Mouse (Mus musculus) NIH3T3 (cell line): ENCODE measurements at regions not wholly inside any gene's neighbourhood (a gene's known extent, or its start where the extent isn't known, plus 50 kb on each side); places are given as distances from the start of the nearest gene placed in this dataset.
"Not testable (repeated sequence)": the region's sequence is repeated elsewhere in the genome, so short reads cannot be mapped to it uniquely, and the experiment has no call there.

Experiments used
- DNase-seq: peaks from one replicate; pipeline ENCODE4 v3.0.0-alpha.2; 2012; ENCODE audit warnings: low read depth

DNA sequence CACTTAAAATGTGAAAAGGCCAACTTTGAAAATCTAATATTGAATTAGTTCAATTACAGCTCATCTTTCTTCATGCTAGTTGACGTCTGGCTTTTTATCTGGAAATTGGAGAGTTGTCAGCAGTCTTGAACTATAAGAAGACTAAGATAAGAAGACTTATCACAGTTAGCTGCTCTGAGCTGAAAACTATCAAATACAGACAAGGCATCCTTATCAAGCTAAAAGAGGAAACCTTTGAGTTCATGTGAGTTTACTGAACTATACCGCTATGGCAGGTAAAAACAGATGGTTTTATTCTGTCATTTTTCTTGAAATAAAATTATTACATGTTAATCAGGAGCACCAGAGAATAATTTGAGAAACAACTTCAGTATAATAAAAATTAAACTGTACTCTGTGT lies 735.2 kb upstream of the Marcks start:
- DNase-seq, result no peak

DNA sequence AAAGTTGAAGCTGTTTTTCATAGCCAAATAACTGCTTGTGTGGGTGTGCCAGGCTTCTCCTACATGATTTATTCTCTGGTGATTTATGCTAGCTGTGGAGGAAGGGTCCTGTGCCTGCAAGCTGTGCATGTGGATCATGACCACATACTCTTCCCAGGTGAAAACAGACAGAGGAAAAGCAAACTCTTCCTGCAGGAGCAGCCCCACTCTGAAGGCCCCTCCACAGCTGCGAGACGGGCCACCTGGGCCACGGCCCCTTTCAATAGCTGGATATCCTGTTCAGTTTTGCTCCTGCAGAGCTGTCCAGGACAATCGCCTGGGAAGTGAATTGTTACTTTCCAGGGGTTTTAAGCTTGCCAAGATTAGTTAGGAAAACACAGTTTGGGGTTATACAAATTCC lies 722.3 kb upstream of the Marcks start:
- DNase-seq, result peak; percentile 45

DNA sequence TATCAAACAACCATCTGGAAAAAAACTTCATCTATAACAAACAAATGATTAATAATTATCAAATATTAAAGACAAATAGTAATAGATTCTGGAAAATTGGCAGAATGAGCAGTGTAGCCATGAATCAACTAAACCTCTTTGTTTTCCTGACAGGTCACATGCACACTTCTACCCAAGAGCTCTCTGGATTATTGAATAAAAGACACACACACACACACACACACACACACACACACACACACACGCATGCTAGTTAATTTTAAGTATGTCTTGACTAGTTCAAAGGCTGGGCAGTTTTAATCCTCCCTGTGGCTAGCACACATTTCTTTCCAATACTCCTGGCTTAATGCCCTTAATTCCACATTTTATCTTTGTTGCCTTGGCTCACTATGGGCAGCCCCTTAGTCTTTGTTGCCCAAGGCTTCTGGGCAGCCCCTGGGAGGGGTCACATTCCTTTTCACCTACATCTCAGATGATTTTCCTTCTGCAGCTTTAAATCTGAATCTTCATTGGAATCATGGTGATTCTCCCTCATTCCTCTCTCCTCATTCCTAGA lies 710.6 kb upstream of the Marcks start:
- DNase-seq, result no peak

DNA sequence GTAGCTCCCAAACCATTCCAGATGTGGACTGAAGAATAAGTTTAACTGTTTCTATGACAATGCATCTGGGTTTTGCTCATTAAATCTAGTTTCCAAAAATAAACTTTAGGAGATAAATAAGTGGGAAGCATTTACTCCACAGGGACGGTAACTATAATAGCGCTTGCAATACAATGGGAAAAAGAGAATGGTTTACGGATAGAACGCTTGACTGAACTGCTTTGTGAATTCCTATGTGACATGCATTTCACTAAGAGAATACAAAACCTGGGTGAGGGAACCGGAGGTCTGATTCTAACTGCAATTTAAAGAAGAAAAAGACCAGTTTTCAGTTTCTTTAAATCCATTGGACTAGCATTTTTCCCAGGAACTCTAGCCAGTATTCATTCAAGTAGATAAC lies 704.1 kb upstream of the Marcks start:
- DNase-seq, result no peak

DNA sequence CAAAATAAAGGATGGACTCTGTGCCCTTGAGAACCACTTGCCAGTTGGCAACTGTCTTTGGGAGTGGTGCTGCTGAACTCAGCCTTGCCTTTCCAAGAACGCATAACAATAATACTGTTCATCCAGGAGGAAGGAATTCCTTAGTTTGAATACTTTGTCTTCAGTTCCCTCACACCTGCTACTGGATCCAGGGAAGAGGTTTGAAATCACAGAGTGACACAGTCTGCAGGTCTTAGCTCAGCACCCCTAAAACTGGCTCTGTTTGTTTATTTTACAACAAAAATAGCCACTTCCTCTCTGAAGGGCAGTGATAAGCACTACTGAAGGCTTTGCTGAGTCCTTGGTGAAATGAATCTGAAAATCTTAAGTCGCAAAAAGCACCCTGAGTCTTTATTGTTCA lies 703.1 kb upstream of the Marcks start:
- no peak for DNase-seq

DNA sequence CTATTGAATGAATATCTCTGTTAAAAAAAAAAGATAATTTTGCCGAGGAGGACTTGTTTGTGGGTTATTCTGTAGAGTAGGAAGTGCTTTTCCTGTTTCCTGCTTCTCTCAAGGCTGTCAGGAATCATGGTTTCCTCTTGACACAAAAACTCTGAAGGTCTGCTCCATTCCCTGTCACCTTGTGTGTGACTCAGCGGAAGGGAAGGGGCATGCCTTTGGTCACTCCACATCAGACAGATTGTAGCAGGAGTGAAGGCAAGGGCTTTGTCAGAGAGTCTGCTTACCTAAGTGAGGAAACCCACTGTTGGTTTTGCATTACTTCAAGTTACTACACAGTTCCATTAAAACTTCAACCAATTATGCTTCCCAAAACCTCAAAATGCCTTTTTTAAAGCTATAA lies 699.0 kb upstream of the Marcks start:
- no peak for DNase-seq

DNA sequence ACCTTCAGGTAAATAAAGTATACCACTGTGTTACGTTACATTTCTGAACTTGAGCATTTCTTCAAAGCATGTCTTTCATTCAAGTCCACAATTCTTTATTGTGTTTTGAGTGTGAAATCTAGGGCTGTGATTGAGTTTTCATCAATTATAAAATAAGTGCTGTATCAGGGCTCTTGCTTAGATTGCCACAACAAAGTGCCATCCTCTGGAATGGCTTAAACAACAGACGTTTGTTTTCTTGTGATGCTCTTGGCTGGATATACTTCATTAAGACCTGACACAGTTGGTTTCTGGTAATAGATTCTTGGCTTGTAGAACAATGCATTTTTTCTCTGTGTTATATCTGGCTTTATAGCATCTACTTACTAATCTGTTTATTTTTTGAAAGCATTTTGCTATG lies 674.3 kb upstream of the Marcks start:
- no peak for DNase-seq

DNA sequence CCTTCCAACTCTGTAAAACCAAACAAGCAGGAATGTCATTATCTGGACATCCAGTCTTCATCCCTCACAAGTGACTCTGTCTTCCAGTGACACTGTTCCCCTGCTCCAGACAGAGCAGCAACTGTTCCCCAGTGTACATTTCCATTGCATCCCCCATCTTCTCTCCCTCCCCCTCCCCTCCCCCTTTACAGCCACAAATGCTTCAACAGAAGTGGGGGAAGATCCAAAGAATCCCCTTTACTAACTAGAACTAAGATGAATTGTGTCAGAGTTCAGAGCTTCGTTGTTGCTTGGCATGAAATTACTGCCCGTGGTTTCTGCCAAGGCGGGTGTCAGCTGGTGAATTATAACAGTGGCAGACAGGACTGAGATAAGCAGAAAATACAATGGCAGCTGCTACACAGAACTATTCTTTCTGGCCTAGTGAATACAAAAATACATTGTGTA lies 673.7 kb upstream of the Marcks start:
- peak; percentile 15 for DNase-seq

DNA sequence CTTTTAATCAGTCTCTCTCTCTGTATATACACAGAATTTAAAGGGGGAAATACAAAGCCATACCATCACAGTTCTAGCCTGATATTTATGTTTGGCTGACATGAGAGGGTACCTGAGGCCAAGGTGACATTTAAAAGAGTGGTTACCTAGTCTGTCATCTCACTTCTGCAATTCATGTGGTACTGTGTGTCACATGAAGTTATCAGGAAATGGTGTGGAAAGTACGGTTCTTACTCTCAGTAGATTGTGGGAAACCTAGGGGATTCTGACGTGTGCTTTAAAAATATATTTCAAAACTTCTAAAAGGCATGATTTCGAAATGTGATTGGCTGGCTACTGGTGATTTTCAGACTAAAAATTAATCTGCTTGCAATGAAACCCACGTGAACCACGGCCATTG lies 673.1 kb upstream of the Marcks start:
- DNase-seq, result no peak

DNA sequence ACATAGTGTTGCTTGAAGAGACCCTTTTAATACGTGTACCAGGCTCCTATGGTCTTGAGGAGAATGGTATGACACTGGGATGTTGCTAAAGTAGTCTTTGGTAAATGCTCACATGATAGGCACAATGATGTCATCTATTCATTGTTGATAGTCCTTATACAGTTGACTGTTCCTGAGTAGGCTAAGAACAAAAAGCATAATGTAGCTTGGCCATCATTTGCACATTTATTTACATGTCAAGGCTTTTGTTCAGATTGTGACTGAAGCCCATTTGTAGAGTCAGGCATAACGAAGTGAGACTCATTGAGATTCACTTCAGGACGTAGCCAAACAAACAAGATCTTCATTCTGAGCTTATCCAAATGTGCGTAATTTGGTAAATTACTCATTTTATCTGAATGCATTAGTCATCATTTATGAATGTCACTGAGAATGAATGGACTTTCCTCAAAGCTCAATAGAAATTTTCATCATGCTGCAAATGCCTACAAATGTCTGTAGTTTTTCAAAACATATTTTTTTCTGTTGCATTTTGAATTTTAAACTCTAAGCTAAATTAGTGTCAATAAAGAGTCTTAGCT lies 664.6 kb upstream of the Marcks start:
- peak; percentile 31 for DNase-seq

DNA sequence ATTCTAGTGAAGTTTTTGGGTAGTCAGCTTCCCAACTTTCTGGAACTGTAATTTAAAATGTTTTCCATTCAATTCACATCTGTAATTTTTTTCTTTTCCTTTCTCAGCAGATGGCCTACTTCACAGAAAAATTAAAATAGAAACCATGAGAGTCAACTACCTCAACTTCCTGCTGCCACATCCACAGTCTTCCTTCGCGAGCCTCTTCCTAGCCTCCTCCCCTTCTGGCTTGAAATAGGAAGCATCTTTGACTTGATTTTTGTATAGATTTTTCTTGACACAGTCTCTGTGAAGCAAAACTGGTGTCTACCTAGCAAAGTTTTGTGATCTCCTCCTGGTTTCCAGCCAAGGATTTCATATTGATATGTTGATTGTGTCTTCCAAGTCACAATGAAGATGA lies 660.7 kb upstream of the Marcks start:
- no peak for DNase-seq

DNA sequence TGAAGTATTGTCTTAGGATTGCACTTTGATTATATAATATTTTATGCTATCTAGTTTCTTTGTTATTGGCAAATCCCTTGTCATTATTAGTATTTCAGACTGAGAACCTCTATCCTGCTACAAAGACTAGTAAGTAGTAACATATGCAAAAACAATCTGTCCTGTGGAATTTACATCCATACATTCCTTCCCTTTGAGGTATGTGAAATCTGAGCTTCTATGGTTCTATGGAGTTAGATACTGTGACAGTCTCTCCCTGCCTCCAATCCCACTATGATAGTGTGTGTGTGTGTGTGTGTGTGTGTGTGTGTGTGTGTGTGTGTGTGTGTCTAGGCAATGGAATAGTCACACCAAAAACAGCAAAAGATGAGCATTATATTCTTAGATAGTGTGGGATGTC lies 659.6 kb upstream of the Marcks start:
- peak; percentile 37 for DNase-seq

DNA sequence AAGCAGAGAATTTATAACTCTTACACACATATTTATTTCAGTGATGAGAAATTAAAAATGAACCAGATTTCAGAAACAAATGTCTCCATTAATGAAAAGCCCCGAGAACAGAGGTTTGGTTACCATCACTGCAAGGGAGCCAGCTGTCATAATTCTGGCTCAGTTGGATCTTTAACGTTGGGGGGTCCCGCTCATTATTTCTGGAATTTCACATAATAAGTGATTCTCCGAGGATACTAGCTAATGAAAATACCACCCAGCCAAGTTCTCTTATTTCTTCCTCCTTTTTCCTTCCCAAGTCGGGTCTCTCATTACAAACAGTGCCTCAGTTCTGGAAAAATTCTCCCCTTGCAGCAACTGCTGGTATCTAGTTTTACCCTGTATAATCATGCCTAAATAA lies 659.0 kb upstream of the Marcks start:
- no peak for DNase-seq

DNA sequence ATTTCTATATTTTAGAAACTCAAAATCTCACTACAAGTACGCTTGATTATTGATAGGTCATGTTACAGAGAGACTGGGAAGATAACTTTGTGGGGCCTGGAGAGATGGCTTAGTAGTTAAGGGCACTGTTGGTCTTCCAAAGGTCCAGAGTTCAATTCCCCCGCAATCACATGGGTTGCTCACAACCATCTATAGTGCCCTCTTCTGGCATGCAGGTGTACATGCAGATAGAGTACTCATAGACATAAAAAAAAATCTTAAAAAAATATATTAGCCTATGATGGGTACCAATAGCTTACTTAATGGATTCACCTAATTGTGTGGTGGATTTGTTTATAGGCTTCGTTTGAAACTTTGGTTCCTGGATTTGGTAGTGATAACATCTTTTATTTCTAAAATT lies 654.2 kb upstream of the Marcks start:
- no peak for DNase-seq

DNA sequence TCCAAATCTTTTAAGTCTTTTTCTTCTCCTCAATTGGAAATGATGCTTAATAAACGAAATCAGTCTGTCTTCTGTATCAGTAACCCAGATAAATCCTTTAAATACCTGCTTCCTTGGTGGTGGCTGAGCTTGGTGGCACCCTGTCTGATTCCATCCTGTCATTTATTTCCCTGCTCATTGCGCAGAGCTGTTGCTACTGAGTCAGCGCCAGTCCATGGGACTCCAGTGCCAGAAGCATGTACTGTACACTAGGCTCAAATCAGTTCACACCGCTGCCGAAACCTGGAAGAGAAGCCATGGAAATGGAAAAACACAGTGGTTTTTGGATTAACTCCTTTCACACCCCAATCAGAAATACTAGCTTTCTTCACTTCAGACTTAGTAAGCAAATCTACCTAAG lies 649.3 kb upstream of the Marcks start:
- DNase-seq, result no peak

DNA sequence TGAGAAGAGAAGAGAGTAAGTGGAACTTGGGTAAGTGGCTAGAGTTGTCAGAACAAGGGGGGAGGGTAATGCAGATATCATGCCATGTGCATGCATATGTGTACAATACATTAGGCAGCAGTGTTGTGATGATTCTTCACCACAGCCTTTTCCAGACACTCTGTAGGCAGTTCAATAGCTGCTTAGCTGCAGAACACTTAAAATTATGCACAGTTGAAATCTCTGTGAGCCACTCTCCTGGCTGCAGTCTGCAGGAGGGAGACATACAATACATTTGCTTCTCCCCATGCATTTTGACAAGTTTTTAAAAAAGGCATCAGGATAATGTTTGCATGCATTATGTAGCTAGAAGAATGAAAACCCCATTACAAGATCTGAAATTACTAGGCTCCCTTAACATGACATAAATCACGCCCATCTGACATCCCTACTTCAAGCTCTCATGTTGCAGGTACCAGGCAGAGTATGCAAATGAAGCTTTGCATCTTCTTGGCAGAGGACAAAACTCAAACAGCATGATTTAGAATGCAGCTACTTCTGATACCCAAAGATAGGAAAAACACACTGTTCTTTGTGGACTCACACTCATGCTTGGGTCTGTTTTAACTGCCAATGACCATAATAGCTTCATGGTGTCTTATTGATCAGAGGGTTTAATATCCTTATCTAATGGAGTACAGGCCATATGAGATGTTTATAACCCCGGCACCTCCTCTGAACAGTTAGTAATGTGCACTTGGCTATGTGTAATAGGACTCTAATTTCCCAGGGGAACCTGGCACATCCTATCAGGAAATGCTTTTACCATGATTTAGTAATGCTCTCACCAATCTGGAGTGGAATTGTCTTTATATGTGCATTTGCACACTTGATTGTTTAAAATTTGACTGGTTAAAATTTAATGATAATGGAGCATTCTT lies 640.9 kb upstream of the Marcks start:
- peak; percentile 9 for DNase-seq

DNA sequence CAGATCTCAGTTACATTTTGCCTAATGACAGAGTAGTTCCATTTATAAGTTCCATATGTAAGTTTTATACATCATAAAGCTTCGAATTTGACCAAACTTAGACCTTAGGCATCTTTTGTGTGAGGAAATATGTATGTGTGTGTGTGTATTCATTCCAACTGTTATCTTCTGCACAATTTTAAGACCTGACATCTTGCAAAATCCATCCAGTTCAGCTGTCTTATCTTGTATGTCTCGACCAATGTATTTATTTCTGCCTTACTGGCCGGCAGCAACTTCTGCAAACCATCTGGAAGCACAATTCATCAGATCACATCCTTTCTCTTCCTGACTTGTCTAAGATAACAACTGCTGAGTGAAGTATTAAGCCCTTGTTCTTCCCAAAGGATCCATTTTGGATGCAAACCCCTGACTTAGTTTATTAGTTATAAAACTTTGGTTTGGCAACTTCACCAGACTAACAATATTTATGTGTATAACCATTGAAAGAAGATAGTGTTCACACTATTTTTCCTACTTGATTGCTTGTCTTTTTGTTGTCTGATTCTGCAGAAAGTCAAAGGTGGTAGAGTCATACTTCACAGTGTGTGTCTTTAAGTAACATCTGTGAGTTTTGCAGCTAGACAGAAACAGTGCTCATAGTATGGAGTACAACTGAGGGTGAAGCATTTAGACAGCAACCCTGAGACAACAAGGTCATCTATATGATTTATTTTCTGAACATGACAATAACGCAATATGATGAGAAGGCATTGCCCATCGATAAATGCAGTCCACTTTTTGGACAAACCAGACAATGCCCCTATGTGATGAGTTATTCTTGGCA lies 622.0 kb upstream of the Marcks start:
- DNase-seq, result peak; percentile 51

DNA sequence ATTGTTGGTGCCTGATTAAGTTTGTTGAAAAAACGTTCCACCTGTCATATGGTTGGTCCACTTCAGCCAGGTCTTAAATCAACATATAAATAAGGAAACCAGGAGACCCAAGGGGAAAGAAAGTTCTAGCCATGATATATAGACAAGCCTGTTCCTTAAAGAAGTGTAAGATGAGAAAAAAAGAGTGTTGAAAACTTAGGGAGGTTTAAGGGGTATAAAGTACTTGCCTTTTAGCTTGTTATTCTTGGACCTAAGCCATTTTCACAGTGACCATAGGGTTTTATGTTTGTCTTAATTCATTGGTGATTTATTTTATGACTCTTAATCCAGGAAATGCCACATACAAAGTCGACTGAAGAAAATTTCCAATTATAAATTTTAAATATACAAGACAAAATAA lies 602.9 kb upstream of the Marcks start:
- no peak for DNase-seq

DNA sequence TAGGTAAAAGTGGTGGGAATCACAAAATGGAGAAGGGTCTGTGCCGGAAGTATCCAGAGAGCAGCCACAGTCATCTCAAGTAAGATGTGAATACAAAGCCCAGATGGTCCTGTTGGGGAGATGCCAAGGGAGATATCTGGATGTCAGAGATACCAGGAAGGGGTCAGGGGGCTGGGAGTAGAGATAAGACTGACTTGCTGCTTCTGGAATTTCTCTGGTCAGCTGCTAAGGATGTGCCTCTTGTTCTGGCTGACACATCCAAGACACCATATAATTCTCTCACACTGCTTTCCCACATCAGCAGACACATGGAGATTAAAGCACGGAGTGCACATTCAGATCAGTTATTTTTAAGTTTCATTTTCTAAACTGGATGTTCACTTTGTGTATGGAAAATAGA lies 600.3 kb upstream of the Marcks start:
- DNase-seq, result no peak

DNA sequence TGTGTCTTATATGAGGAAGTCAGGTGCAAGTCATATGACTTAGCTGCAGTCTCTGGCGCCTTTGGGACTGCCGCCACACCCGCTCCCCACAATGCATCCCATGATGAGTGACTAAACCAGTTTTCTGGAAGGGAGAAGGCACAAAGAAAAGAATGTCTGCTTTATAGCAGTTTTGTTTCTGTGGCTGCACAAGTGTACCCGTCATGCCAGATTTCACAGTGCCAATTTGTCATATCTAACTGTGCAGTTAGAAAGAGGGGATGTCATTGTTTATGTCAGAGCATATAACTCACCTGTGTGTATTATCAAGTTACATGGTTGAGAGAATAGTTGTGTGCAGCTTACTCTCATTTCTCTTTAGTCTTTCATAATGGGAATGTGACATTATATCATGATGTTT lies 586.9 kb upstream of the Marcks start:
- DNase-seq, result no peak

DNA sequence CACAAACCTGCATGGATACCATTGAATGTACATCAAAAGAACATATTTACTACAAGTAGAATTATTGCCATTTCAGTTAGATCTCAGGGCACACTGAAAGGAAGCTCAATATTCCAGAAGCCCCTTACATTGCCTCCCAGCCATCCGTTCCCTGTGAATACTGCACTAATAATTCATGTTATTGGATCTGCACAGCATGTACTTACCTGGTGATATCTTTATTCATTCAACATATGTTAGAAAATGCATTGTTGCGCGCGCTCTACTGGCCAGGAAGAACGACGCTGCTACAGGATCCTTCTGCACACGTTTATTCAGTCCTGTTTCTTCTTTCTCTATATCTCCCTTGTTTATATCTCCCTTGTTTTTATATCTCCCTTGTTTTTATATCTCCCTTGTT lies 586.3 kb upstream of the Marcks start:
- not testable (repeated sequence) for DNase-seq

DNA sequence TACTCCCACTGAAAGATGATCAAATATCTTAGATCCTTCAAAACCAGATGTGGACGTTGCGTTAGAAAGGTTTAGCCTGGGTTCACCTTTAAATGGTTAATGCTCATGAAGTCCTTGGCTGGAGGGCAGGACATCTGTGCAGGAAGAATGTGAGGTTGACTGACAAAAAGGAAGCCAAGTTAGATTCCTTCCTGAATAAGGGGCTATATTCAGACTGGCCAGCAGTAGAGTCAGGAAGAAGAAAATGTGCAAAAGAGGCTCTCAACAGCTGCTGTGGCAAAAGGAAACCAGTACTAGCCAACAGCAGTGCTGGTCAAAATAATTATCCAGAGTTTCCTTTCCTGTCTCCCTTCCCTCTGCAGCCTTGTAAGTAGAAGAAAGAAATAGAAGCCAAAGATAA lies 582.0 kb upstream of the Marcks start:
- no peak for DNase-seq

DNA sequence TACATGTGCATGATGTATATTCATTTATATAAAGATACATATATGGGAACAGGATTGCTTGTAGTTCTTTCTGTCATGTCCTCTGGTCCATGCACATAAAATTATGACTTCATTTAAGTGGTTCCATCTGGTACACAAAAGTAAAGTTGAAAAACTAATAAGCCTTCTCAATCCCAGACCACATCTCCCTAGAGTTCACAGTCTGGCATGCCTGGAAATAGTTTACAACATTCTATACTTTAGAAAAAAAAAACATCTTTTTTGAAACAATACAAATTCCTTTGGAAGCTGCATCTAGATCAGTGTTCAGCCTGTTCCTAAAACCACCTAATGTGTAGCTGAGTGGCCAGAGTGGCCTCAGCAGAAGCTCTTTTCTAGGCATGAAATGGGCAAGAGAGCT lies 578.2 kb upstream of the Marcks start:
- DNase-seq, result peak; percentile 67
